Mouse (Mus musculus) left cerebral cortex, adult 9 months (tissue): Measurements from ENCODE around the gene Phip.

Experiments used
- DNase-seq, 2 experiments: peaks; one replicate each; pipeline ENCODE4 v3.0.0; 2022; ENCODE audit warnings: low spot score in 2 of 2

Phip gene

DNA sequence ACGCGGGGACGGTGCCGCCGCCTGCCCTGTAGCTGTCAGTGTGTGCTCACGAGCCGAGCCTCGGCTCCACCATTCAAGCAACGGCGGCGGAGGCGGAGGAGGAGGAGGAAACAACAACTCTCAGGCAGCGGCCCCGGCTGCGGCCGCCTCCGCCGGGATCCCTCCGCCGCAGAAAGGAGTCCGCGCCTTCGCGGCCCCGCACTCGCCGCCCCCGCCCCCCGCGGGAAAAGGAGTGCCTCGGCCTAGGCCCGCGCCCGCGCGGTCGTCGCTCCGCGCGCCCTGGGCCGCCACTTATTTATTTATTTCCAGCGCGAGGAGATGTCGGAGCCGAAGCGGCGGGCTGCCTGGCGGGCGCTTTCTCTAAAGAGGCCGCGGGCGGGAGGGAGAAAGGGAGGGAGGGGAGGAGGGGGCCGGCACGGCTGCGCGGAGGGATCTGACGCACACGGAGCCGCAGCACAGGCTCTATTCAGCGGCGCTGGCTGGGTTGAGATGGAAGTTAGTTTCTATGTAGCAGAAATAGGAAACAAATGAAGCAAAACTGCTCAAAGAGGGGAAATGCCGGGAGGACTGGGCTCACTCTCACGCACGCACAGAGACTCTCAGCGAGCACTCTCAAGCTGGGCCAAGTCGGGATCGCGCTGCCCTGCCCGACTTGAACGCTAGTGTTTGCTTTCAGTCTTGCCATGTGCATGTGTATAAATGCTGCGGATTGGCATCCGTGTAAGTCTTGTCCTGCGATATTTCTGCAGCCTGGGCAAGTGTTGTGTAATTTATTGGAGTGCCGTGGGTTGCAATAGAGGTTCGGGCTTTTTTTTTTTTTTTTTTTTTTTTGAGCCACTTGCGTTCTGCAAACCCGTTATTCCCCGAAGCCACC lies at the start of gene Phip:
Gene Phip (minus strand): TSS at position 175 of the 874 bp plus-strand sequence.
- peak; percentile 81 to 93 for DNase-seq

DNA sequence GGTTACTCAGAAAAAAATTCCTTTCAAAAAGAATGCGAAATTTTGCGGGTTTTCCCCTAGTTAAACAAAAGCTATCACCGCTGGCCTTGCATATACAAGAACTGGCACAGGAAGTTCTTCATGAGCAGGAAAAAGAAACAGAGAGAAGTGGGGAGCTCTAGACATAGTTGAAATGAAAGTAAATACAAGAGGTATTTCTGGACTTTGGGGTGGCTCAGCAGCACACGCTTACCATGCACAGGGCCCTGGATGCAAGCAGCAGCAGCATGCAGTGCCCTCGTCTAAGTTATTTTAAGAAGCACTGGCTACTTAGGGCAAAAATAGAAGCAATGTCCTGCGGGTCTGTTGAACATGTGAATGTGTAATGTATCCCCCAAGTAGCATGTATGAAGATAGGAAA lies 48.4 kb upstream of the Phip start:
- DNase-seq, result no peak

DNA sequence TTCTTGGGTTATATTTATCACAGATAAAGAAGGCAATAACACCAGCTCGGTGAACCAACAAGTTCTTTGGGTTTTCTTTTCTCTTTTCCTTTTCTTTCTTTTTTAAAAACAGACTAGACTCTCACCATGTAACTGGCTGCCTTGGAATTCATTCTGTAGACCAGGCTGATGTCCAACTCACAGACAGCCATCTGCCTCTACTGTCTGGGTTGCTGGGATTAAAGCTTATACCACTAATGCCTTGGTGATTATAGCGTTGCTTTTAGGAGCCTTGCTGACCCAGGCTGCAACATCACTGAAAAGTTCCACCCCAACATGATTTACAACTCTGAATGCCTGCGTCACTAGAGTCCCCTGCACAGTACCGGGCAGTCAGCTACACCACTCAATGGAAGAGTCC lies 39.2 kb upstream of the Phip start:
- no peak for DNase-seq

DNA sequence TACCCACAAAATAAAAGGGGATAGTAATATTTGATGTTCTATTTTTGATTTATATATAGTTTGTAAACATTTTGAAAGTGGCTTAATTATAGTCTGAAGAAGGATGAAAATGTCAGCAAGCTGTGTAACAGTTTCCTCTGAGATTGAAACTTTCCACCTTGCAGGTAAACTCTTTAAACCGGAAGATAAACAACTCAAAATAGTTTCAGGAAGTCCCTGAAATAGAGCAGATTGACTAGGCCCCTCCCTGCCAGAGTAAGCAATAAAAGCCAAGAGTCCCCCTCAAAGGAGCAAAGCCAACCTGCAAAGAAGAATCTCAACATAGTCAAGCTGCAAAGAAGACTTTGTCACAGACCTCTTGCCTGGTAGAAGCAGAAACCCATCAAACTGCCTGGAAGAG lies 33.0 kb upstream of the Phip start:
- no peak for DNase-seq

- DNase-seq, result no peak
Measured at GRCm38 (mm10) chr9:83001342-83001741, 26.0 kb upstream of the Phip start.

DNA sequence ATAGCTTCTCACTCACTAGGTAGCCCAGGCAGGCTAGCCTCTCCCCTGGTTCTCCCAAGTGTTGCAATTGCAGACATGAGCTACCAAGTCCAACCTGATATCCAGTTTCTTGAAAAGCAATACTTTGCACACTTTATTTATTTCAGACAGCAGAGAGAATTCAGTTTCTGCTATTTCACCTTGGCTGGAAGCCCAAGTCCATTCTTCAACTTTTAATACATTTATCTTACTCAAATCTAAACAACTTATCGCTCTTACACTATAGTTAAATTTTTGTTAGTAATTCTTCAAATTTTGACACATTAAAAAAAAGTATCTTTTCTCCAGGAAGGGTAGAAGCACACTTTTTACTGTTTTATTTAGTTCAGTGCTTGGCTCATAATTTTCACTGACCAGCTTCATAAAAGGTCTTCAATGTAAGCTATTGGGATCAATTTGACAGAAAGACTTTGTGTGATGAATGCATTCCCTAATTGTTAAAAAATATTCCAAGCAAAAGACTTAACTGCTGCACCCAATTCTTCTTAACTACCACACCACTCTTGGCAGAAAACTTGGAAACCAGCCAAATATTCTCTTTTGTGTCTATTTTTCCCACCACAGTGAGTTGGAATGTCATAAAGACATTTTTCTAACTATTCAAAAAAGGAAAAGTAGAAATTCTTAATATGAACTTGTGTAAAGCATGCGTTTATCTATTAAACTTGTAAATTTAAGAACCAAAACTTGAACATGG lies 22.6 kb upstream of the Phip start:
- no peak for DNase-seq

DNA sequence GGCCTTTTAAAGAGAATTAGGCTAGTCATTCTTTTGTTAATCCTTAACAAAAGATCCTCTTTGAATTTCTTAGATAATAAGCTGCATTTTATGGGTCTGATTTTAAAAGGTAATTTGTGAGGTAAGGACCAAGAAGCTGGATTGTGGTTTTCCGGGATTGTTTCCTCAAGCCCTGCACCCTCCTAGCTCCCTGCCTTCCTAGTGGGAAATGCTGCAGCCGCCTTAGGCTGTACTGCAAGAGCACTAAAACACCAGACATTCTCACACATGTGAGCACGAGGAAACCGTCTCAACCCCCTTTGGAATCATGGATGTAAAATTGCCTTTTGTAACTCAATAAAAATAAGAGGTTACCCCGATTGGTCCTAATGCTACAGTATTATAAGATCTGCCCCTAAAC lies 1.6 kb upstream of the Phip start:
- DNase-seq, result peak in 1 of 2 experiments; percentile 22

DNA sequence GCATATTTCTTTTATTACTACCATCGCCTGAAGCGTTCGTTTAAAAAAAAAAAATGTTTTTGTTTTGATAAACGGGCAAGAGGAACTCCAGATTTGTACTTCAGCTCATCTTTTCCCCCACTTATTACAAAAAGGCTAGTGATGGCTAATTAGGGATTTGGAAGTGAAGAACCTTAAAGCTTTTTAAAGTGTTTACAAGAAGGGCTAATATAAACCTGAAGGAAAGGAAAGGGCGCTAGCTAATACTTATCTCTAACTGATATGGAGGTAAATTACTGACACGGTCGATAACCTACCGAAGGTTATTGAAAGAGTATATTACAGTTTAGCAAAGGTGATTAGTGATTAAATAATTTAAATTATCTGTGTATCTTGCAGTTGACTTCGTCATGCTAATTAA lies 903 bp upstream of the Phip start:
- no peak for DNase-seq

- no peak for DNase-seq
Measured at GRCm38 (mm10) chr9:82974962-82975341, 364 bp downstream of the Phip start.

DNA sequence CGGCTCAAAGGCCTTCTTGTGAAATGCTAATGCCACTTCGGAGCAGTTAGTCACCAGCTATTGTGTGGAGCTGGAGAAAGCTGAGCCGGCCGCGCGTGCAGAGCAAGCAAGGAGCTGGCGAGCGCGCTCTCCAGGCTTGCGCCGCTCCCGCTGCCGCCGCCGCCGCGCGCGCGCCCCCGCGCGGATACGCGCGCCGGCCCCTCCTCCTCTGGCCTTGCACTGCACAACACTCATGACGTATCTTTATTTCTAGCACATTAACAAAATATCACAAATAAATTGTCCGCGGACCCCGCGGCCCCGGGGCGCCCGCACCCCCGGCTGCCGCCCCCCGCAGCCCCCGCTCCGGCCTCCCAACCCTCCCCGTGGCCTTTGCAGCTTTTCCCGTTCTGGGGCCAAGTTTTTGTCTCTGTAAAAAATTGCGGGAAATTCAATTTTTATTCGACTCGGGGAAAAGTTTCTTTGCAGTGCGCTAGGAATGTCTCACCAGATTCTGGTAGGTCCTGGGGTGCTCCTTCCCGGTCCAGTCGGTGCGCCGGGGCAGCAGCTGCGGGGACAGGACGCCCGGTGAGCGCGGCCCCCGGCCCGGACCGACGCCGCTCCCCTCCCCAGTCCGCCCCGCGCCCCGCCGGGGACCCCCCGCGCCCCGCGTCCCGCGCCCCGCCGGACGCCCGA lies 992 bp downstream of the Phip start:
- DNase-seq, result peak; percentile 81 to 88

DNA sequence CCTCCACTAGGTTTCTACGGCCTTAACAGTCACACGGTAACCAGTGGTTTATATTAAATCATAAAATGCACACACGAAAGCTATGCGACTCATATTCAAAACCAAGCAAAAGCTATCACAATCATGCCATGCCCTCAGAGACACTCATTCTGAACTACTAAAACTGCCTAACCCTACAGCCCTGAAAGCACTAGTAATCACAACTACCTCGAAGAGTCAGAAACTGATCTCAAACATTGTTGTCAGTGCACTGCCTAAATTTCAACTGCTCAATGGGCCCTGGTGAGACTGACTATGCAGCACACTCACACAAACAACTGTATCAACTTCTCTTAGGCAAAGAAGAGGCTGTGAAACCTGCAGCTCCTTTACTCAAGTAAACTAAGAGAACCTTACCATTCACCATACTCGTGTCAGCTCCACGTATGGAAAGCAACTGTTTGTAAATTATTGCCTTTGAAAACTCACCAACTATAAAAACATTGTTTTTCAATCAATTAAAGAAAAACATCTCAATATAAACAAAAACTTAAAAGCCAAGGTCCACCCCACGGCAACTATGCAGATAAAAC lies 1.9 kb downstream of the Phip start:
- no peak for DNase-seq

DNA sequence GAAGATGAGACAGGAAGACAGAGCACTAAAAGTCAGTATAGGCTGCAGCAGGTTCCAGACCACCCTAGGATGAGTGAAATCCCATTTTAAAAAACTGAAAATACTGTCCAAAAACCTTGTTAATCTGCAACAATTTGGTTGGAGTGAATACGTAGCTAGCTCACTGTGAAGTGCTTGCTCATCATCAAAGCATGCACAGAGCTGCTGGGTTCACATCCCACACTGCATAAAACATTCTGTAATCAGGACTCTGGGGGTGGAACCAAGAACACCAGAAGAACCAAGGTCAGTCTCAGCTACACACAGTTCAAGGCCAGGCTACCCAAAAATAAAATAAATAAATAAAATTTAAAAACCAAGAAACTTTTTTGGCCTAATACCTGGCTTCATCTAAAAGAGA lies 3.9 kb downstream of the Phip start:
- no peak for DNase-seq

DNA sequence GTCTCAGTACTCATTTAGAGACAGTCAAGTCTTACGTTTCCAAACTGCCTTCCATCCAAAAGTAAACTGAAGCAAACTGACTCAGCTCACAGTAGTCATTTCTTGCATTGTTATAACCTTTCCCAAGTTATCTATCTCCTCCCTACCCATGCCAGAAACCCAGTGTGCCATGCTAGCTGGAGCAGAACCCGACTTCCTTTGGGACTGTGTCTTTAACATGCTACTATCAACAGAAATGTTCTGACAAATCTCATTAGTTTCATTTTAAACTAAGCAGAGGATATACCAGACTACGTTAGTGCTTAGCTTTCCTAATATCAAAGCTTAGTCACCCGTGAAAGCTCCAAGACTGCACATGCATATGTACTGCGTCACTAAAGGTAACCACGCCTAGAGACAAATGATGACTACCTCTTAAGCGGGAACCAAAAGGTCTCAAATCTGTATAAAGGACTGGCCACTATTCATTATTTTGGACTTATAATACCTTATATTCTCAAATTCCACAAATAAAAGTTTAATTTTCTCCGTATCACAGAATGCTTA lies 8.2 kb downstream of the Phip start:
- no peak for DNase-seq

GRCm38 (mm10) chr9:82963981-82964380 lies 11.3 kb downstream of the Phip start:
- DNase-seq, result no peak

GRCm38 (mm10) chr9:82961352-82961751 lies 14.0 kb downstream of the Phip start:
- DNase-seq, result no peak

GRCm38 (mm10) chr9:82955267-82955666 lies 20.0 kb downstream of the Phip start:
- no peak for DNase-seq

DNA sequence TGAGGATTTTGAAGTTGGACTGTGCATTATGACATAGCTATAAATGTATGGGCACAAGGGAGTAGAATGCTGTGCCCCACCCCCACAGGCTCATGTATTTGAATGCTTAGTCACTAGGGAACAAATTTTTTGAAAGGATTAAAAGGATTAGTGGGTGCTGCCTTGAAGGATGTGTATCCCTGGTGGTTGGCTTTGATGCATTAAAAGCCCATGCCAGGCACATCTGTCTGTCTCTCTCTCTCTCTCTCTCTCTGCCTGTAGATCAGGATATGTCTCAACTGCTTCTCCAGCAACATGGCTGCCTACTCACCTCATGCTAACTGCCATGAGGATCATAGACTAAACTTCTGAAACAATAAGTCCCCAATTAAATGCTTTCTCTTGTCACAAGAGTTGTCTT lies 23.0 kb downstream of the Phip start:
- no peak for DNase-seq

GRCm38 (mm10) chr9:82951435-82952004 lies 23.8 kb downstream of the Phip start:
- no peak for DNase-seq

- DNase-seq, result no peak
Measured at GRCm38 (mm10) chr9:82907246-82907645, 68.1 kb downstream of the Phip start.

DNA sequence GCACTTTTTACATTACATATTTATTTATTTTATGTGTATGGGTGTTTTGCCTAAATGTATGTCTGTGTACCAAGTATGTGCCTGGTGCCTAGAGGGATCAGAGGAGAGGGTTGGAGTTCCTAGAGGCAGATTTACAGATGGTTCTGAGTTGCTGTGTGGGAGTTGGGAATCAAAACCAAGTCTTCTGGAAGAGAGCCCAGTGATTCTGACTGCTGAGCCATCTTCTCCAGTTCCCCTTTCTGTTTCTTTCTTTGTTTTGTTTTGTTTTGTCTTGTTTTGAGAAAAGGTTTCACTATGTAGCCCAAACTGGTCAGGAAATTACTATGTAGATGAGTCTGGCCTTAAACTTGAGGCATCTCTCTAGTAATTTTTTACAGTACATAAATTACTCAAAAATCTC lies 86.7 kb downstream of the Phip start:
- DNase-seq, result peak in 1 of 2 experiments; percentile 35

GRCm38 (mm10) chr9:82884177-82884576 lies 91.1 kb downstream of the Phip start:
- no peak for DNase-seq

GRCm38 (mm10) chr9:82877078-82877477 lies 98.2 kb downstream of the Phip start:
- DNase-seq, result no peak
